Mouse (Mus musculus) intestine, postnatal 0 days (tissue): ENCODE results near the gene Tprn. TPM values are rescaled to one million over a fixed set of nuclear protein-coding genes. Genes with fewer than 3 reads are reported as not detected.

Experiments used
- ATAC-seq: fragments of 200-750 bp; cut with Nextera tagmentation; 2 replicates; pipeline ENCODE4 v1.8.0; 2017; ENCODE audit warnings: mild to moderate bottlenecking, moderate TSS enrichment, moderate library complexity
- H3K27ac ChIP-seq: fragments of 300-500 bp; sonication (generic); 2 replicates; pipeline ENCODE4 v1.5.1; 2014; ENCODE audit warnings: mild to moderate bottlenecking, low read depth, low read length, moderate library complexity
- H3K27me3 ChIP-seq: fragments of 300-500 bp; sonication (generic); replicated peaks from 2 replicates; pipeline ENCODE4 v1.6.1; 2014; ENCODE audit warnings: low read length, mixed read lengths; ENCODE audit not compliant: control insufficient read depth, insufficient read depth
- H3K36me3 ChIP-seq: fragments of 300-500 bp; sonication (generic); 2 replicates; pipeline ENCODE4 v1.6.1; 2014; ENCODE audit warnings: mild to moderate bottlenecking, moderate library complexity; ENCODE audit not compliant: control insufficient read depth, insufficient read depth
- H3K4me1 ChIP-seq: fragments of 300-500 bp; sonication (generic); replicated peaks from 2 replicates; pipeline ENCODE4 v1.6.1; 2014; ENCODE audit warnings: antibody characterized with exemption, low read length, mixed read lengths; ENCODE audit not compliant: control insufficient read depth, insufficient read depth
- H3K4me2 ChIP-seq: fragments of 300-500 bp; sonication (generic); replicated peaks from 2 replicates; pipeline ENCODE4 v1.6.1; 2014; ENCODE audit warnings: low read depth, mild to moderate bottlenecking, moderate library complexity
- H3K4me3 ChIP-seq: fragments of 300-500 bp; sonication (generic); 2 replicates; pipeline ENCODE4 v1.5.1; 2014; ENCODE audit warnings: low read depth, low read length
- H3K9ac ChIP-seq: fragments of 300-500 bp; sonication (generic); 2 replicates; pipeline ENCODE4 v1.6.1; 2014; ENCODE audit warnings: mild to moderate bottlenecking, low read depth, low read length
- H3K9me3 ChIP-seq: fragments of 300-500 bp; sonication (generic); 2 replicates; pipeline ENCODE4 v1.6.1; 2016; ENCODE audit warnings: mixed run types; ENCODE audit not compliant: control insufficient read depth
- CTCF ChIP-seq: sonication (generic); IDR thresholded peaks from 2 replicates; pipeline ENCODE4 v1.5.1; 2016; ENCODE audit warnings: low read depth, mild to moderate bottlenecking, control low read depth, antibody characterized with exemption, moderate library complexity
- WGBS: fragments of 180-500 bp; shearing (Covaris S2); extraction: QIAGEN DNeasy Blood & Tissue Kit; methylation state at CpG from one replicate; pipeline ENCODE4 v1.1.7; 2014; 5-methylcytosine and 5-hydroxymethylcytosine counted together
- polyA plus RNA-seq: library from polyadenylated mRNA; unstranded; fragments of >200 nt; fragmentation: Nextera tagmentation; extraction: Ambion mirVana; gene quantifications from 2 replicates; pipeline ENCODE4 v1.2.1, GENCODE M21; 2015

Gene Tprn
- polyA plus RNA-seq, 1 experiment from 2014 or later, result 62.0 TPM

DNA sequence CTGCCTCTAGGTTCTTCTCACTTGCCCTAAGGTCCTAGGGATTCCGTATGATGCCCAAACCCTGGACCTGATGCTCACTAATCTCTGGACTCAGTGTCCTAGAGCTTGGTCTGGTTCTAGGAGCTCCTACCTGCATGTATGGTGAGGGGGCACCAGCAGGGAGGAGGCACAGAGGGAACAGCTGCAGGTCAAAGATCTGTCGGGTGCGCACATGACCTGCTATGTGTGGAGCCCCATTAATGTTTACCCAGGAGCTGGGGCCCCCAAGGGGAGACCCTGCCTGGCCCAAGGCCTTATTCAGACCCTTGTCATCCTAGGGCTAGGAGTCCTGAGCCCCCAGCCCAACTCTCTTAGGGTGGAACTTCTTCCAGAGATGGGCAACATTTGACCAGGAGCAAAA is 28.4 kb upstream of the Tprn start, which contains the start of gene Slc34a3:
TSS of gene Slc34a3 (minus strand) at position 315 of the 400 bp plus-strand sequence.
- 43% methylated on average over 3 of the region's 3 CpGs for WGBS
- Histone ChIP-seq H3K4me1 (peaks cover 11% of the 10 kb centered on the region), H3K4me2 (peak within 1 kb of the TSS; percentile 51), H3K9ac (no peak within 1 kb of the TSS; the same call in 1 of the 2 replicates), H3K36me3 (no peaks in the 10 kb centered on the region), H3K9me3 (no peaks in the 10 kb centered on the region), H3K27me3 (no peaks in the 10 kb centered on the region), H3K4me3 (no peak within 1 kb of the TSS), H3K27ac (peak within 1 kb of the TSS; percentile 90)
- peak; percentile 50 for ATAC-seq
- no peak for TF ChIP-seq CTCF

DNA sequence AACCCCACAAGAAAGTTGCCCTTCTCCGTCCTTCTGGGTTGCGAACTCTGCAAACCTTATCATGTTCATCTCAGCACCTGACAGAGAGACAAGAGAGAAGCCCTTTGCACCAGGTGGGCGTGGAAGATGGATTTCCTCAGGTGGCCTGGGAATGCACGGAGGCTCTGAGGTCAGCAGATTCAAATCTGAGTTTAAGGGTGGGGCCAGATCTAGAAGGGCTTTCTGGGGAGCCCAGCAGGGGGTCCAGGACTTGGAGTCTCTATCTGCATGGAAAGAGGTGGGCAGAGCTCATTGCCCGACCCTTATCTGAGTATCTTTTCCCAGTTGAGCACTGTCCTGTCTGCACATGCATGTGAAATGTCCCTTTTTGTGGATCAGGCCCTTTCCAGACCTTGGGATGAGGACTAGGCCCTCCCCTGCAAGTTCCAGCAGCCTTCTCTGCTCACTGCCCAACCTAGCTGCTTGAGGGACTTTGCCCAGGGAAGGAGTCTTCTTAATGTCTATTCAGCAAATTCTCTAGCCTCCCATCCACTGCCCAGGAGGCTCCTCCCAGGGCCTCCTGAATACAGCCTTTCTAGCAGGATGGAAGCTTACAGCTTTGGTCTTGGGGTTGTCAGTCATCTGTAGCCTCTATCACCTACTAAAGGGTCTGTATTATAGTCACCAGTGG is 27.7 kb upstream of the Tprn start:
- Histone ChIP-seq H3K9me3 (no peaks in the 10 kb centered on the region), H3K4me3 (no peak overlapping the region), H3K27ac (peak overlapping the region; percentile 90), H3K4me2 (peak overlapping the region; percentile 51), H3K9ac (no peak overlapping the region; the same call in 1 of the 2 replicates), H3K27me3 (no peaks in the 10 kb centered on the region), H3K4me1 (peaks cover 9% of the 10 kb centered on the region), H3K36me3 (no peaks in the 10 kb centered on the region)
- 39% methylated on average over 5 of the region's 5 CpGs for WGBS
- peak; percentile 83 for ATAC-seq
- no peak for TF ChIP-seq CTCF

- Histone ChIP-seq H3K9ac (no peak within 1 kb of the TSS), H3K4me2 (no peak within 1 kb of the TSS), H3K36me3 (no peaks in the 10 kb centered on the region), H3K9me3 (no peaks in the 10 kb centered on the region), H3K27me3 (no peaks in the 10 kb centered on the region), H3K4me3 (no peak within 1 kb of the TSS), H3K4me1 (peaks cover 15% of the 10 kb centered on the region), H3K27ac (peak within 1 kb of the TSS; percentile 90)
- no peak for TF ChIP-seq CTCF
- no peak for ATAC-seq
- WGBS, result 39% methylated on average over 8 of the region's 8 CpGs
Observed at GRCm38 (mm10) chr2:25236614-25237013, 25.8 kb upstream of the Tprn start, which contains the start of gene Rnf224. Rnf224 (minus strand) TSS chr2:25236787.

- Histone ChIP-seq H3K4me1 (peaks cover 18% of the 10 kb centered on the region), H3K27me3 (0 out of 2 replicates have a peak, but pooled peaks cover 3% of the 10 kb centered on the region), H3K9me3 (no peaks in the 10 kb centered on the region), H3K27ac (peak overlapping the region; percentile 28; the same call in 1 of the 2 replicates), H3K36me3 (no peaks in the 10 kb centered on the region), H3K4me3 (no peak overlapping the region), H3K4me2 (no peak overlapping the region), H3K9ac (no peak overlapping the region)
- no peak for TF ChIP-seq CTCF
- 33% methylated on average over 4 of the region's 4 CpGs for WGBS
- no peak for ATAC-seq
Observed at GRCm38 (mm10) chr2:25237522-25237921, 24.9 kb upstream of the Tprn start.

GRCm38 (mm10) chr2:25238106-25238505 is 24.3 kb upstream of the Tprn start:
- no peak for TF ChIP-seq CTCF
- H3K27me3 ChIP-seq, result 0 out of 2 replicates have a peak, but pooled peaks cover 3% of the 10 kb centered on the region
- no peak overlapping the region for H3K9ac ChIP-seq
- peaks cover 18% of the 10 kb centered on the region for H3K4me1 ChIP-seq
- peak overlapping the region; percentile 28; the same call in 1 of the 2 replicates for H3K27ac ChIP-seq
- H3K36me3 ChIP-seq, result no peaks in the 10 kb centered on the region
- no peak overlapping the region for H3K4me2 ChIP-seq
- no peaks in the 10 kb centered on the region for H3K9me3 ChIP-seq
- no peak overlapping the region for H3K4me3 ChIP-seq
- no peak for ATAC-seq

- Histone ChIP-seq H3K27ac (no peak overlapping the region), H3K9ac (no peak overlapping the region), H3K4me3 (no peak overlapping the region), H3K27me3 (0 out of 2 replicates have a peak, but pooled peaks cover 3% of the 10 kb centered on the region), H3K36me3 (no peaks in the 10 kb centered on the region), H3K4me2 (peak overlapping the region; percentile 30), H3K4me1 (peaks cover 15% of the 10 kb centered on the region), H3K9me3 (no peaks in the 10 kb centered on the region)
- no peak for TF ChIP-seq CTCF
- ATAC-seq, result no peak
- 60% methylated on average over 3 of the region's 3 CpGs for WGBS
Observed at GRCm38 (mm10) chr2:25239766-25240165, 22.7 kb upstream of the Tprn start.
